Mouse (Mus musculus) kidney, adult 2 months (tissue): ENCODE data around the gene Vdr.

Experiments used
- CTCF ChIP-seq: fragments of 200-500 bp; conservative IDR thresholded peaks from 2 replicates; pipeline ENCODE4 v1.5.1; 2011; ENCODE audit warnings: low read depth, mild to moderate bottlenecking, control low read depth, low read length, moderate library complexity, mixed read lengths; ENCODE audit not compliant: insufficient read depth, insufficient read length
- POLR2A ChIP-seq: fragments of 200-500 bp; IDR thresholded peaks from one replicate; pipeline ENCODE4 v1.6.1; 2011; ENCODE audit warnings: low read depth, low read length, control low read depth

GRCm38 (mm10) chr15:97809942-97810341, 100.5 kb downstream of the Vdr start:
- TF ChIP-seq CTCF (peak; percentile 76), POLR2A (no peak)
